Mouse (Mus musculus) E14TG2a.4 (cell line): Measurements from ENCODE around the gene Zfp503.

ENCODE experiments used
- CTCF ChIP-seq: conservative IDR thresholded peaks from 2 replicates; pipeline ENCODE4 v1.5.1; 2014; ENCODE audit warnings: low read length
- NANOG ChIP-seq: IDR thresholded peaks from 2 replicates; pipeline ENCODE4 v1.6.1; 2014; ENCODE audit warnings: borderline replicate concordance, low read length, mixed read lengths
- POU5F1 ChIP-seq: IDR thresholded peaks from 2 replicates; pipeline ENCODE4 v1.6.1; 2014; ENCODE audit warnings: low read length, borderline replicate concordance

DNA sequence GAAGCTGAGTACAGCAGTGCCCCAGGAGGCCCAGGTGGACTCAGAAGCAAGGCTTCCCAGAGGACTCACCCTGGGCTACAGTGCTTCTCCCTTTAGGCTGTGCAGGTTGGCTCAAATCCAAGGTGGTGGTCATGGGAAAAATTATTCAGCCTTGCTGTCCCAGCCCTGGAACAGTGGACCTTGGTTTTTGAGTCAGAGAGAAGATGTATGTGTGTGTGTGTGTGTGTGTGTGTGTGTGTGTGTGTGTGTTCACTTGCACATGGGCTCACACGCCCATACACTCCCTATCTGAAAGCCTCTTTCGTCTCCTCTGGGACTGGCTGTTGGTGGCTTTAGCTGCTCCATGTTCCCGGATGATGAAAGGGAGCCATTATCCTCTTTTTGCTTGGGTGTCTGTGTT is 46.5 kb upstream of the Zfp503 start:
- no peak for TF ChIP-seq CTCF
- no peak for TF ChIP-seq NANOG
- no peak for TF ChIP-seq POU5F1
